Mouse (Mus musculus) layer of hippocampus, postnatal 36 days (tissue): ENCODE data around the gene Avl9. TPM values are rescaled to one million over a fixed set of nuclear protein-coding genes. Genes with fewer than 3 reads are reported as not detected.

Experiments
- DNase-seq, 2 experiments: peaks; one replicate each; pipeline ENCODE4 v3.0.0; 2022
- total RNA-seq, 2 experiments: library from RNA; stranded (reverse); gene quantifications; 2 replicates each; pipeline ENCODE4 v1.2.3; 2021

Gene Avl9
- 10 to 100 TPM; 43.0 to 48.0 TPM for total RNA-seq

DNA sequence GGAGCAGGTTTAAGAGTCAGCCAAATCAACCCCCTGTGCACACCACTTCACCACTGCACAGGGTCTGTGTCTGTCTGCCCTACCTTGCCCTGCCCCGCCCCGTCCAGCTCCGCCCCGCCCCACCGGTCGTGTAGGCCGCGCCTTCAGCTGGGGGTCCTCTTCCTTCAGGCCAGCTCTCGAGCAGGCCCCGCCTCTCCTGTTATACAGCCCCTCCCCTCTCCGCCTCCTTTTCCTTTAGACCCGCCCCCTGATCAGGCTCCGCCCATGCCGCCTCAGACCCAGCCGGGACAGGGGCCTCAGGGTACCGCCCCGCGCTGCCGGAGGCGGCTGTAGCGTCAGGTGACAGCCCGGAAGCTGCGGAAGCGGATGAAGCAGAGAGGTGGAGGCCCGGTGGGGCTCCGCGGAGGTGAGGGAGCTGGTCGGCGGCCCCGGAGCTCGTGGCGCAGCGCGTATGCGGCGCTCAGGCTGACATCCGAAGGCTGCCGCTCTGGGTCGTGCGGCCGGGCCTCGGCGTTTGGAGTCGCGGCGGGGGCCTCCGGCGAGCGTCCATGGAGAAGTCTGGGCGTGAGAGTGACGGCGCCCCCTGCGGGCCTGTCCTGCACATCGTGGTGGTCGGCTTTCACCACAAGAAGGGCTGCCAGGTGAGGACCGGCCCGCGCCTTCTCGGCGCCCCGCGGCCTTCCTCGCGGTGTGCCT, at the start of gene Avl9:
Avl9 (plus strand) TSS at position 326 of the 696 bp plus-strand sequence.
- DNase-seq: peak; percentile 96 to 97

DNA sequence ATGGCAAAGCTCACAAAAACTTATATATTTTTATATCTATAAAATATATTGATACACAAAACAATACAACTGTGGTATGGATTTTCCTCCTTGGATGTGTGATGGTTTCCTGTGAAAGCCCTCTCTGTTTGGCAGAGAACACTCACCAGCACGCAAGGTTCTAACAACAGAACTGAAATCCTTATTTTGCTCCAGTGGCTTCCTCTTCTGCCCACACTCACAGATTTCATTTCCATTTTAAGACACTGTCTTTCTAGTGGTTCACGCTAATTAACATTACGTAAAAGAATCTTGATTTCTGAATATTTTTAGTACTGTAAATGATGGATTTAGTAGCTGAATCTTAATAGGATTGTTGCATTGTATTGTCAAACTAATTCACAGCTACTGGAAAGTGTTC, 26.5 kb upstream of the Avl9 start:
- DNase-seq: no peak

DNA sequence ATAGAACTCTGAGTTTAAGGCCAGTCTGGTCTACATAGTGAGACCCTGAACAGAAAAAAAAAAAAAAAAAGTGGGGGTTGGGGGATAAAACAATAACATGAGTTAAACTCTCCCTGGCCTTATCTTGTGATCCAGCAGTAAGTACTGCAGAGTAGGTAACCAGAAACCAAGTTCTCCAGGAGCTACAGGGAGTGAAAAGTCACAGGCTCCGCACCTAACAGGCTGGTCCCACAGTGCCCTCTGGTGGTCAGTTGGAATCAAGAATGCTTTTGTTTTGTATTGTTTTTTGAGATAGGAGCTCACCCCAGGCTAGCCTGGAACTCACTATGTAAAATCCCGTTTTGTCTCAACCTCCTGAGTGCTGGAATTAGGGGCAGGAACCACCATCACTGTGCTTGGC, 23.5 kb upstream of the Avl9 start:
- DNase-seq: peak; percentile 25 to 38

DNA sequence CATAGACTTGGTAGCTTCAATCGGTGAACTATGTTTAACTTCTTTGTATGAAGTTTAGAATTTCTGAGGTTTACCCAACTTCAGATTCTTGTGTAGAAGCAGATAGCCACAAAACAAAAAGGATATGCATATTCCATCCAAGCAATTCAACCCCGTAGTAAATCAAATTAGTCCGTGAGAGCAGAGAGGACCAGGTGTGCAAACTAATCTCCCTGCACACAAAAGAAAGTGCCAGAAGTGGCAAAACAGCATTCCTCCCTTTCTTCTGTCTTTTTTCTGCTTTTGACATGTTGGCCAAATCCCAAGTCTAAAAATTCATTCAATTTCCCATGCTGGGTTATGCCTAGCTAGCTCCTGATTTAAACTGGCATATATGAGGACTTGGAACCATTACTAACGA, 22.3 kb upstream of the Avl9 start:
- DNase-seq: no peak

DNA sequence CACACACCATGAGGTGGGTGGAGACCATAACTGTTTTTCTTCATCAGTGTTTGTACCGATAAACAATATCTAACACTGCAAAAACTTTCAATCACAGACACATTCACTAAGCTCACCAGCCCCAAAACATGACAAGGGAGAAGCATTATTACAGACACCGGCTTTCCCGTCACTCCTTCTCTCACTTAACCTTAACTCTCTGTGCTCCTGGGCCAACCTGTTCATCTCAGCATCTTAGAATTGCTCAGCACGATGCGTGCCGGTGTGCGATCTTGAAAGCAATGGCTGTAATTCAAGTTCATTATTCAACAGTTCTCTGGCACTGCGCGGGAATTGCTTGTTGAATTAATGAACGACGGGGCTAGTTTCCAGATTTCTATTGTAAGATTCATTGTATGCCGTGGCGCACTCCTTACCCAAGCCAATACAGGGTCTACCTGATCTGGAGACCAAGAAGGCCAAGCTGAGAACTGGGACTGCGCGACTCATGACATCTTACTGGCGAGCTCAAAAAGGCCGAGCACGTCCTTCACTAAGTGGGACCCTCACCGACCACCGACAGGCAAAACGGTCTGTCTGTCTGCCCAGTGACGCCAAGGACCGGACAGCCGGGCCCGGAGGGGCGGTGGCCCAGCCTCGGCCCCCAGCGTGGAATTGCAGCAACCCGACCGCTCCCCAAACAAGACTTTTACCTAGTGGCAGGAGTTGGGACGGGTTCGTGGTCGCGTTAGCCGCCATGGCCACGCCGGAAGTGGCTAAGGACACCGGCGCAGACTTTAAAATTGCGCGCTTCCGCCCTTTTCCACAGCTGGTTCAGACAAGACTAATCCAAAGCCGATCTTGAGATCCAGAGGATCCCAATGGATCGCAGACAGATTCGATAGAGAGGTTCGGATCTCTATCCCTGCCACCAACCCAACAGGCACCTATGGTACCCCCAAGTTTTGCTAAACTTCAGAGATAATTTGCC, 10.5 kb upstream of the Avl9 start, which contains the start of gene Lsm5:
Lsm5 (minus strand) TSS at position 780 of the 970 bp plus-strand sequence.
- peak; percentile 80 to 84 for DNase-seq

DNA sequence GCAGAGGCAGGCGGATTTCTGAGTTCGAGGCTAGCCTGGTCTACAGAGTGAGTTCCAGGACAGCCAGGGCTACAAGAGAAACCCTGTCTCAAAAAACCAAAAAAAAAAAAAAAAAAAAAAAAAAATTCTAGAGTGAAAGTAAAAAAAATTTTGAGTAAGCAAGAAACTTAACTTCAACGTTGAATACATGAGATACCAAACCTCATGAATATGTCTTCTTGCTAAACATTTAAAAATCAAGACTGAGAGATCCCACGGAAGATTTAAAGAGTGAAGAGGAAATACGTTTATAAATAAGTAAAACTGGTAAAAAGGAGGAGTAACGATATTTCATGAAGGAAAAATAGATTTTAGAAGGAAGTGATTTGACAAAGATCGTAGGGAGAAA, 519 bp upstream of the Avl9 start:
- no peak for DNase-seq

DNA sequence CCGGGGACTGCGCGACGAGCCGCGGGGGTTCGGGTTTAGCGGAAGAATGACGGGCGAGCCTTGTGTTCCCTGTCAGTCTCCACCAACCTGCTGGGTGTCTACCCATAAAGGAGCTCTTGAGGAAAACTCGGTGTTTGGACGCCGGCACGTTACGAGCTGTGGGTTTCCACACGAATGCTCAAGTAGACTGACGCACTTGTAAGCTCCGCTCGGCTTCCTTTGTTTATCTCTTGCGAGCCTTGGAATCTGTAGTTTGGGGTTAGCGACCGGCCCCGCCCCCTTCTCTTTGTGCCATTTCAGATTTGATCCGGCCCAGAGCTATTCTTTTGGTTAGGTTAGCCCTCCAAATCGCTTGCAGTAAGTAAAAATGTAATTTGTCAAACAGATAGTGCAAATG, 569 bp downstream of the Avl9 start:
- DNase-seq: no peak

DNA sequence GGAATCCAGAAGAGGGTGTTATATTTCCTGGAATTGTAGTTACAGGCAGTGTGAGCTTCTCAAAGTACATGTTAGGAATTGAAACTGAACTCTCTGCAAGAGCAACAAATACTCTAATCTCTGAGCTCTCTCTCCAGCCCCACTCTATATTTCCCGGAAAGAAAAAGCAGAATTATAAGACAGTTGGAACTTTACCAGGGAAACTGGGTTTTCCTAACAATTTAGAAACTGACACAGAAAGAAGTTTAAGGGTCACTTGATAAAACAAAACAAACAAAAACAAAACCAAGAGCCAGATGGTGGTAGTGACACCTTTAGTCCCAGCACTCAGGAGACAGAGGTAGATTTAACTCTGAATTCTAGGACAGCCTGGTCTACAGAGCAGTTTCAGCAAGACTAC, 4.4 kb downstream of the Avl9 start:
- DNase-seq: no peak

DNA sequence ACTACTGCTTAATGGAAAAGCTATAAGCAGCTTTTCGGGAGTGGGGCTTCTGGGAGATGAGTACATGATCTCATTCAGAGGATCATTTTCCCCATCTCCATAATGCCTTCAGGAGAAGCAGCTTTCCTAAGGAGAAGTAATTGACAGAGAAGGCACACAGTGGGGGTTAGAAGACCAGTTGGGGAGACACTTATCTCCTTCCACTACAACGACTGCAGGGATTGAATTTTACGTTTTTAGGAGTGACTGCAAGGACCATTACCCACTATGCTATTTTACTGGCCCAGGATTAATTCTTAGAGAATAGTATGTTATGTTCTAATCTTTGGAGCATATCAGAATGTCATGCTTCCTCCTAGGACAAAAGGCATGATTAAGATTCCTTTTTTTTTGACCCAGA, 6.2 kb downstream of the Avl9 start:
- no peak for DNase-seq

DNA sequence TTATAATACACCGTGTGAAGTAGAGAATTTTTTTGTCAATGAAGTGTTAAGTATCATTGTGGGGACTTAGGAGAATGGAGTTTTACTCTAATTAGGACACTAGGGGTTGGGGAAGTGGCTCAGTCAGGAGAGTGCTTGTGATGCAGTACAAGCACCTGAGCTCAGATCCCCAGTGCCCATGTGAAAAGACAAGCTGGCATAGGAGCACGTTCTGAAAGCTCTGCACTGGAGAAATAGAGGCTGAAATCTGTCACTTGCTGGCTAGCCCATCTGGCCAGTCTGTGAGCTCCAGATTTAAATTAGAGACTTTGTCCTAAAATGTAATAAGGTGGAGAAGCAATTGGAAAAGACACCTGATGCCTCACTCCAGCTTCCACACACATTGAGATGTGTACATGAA, 17.8 kb downstream of the Avl9 start:
- DNase-seq: peak; percentile 14 to 17

DNA sequence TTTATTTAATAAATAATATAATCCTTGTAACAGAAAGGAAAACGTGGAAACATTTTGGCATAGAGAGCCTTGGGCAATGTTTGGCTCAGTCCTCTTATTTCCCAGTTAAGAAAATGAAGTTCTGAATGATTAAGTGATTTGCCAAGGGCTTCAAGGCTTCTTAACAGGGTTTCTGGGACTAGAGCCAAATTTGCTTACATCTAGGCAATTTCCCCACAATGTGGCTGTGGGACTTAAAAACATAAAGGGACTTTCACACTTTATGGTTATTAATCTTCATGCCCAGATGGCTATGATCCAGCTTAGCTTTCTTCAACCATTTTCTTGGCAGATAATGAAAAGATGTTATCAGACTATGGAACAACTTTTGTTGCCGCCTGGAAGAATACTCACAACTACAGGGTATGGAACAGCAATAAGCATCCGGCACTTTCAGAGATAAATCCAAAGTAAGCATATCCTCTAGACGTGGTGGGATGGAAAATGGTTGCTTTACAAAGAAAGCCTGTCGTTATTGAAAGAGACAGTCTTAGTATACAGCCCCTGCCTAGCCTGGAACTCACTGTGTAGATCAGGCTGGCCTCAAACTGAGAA, 31.3 kb downstream of the Avl9 start:
- no peak for DNase-seq

DNA sequence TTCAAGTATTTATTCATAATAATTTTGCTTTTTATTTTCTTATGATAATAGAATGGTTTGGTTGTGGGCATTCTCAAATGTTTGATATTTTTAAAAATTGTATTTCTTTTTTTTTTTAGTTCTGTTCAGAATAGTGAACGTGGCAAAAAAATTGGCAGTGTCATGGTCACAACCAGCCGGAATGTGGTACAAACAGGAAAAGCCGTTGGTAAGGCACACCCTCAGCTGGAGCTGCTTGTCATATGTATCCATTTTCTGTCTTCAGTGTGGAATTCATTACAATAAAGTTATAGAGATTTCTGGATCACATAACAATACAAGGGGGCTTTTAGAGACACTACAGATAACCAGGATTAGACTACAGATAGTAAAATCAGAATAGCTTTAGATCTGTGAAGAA, 39.0 kb downstream of the Avl9 start:
- no peak for DNase-seq

DNA sequence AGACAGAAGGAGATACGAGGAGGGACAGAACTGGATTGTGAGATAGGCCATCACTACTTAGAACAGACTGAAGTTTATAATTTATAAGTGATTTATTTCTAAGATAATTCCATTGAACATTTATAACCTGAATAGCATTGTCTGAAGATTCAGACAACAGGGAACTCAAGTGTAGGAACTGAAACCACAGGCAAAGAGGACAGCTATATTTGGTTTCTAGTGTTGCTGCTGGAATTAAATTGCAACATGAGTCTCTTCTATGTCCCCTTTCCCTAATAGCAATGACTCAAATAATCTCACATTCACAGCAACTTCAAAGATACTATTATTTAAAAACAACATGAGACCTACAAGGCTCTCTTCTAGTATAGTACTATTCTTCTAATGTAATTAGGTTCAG, 41.4 kb downstream of the Avl9 start:
- DNase-seq: no peak

DNA sequence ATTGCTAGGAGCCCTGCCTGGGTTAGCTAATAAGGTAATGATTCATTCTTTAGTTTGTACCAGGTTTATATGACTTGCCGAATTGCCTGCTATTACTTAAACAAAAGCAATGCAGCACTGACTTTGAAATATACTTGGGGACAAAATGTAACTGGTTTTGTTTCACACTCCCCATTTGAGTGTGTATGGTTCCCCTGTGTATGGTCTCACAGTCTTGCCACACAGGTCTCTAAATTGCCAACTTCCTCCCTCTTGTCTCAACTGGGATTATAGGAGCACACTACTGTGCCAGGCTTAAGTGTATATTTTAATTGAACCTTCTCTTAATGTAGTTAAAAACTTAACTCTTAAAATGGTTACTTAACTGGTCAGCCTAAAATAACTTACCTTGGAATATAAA, 44.6 kb downstream of the Avl9 start:
- no peak for DNase-seq

DNA sequence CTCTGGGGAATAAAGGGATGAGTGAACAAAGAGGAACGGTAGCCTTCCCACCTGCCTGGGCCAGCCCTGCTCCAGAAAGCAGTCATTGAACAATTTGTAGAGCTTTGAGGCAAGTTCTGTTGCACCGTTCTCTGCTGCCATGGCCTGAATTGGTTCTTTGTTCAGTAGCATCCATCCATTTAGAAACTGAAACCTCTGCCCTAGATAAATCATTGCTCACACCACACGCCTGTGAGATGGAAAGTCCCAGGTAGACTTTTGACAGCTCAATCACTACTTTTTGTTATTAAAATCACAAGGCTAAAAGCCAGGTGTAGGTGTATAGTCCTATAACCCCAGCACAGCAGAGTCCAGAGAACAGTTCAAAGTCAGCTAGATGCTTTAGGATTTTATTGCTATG, 50.6 kb downstream of the Avl9 start:
- DNase-seq: no peak

DNA sequence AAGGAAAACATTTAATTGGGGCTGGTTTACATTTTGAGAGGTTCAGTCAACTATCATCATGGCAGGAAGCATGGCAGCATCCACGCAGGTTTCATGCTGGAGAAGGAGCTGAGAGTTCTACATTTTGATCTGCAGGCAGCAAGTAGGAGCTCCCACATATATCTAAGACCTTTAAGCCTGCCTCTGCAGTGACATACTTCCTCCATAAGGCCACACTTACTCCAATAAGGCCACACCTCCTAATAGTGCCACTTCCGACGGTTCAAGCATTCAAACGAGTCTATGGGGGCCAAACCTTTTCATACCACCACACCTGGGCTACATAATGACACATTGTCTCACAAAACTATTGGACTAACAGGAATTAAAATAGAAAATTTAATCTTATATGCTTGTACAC, 51.0 kb downstream of the Avl9 start:
- no peak for DNase-seq

DNA sequence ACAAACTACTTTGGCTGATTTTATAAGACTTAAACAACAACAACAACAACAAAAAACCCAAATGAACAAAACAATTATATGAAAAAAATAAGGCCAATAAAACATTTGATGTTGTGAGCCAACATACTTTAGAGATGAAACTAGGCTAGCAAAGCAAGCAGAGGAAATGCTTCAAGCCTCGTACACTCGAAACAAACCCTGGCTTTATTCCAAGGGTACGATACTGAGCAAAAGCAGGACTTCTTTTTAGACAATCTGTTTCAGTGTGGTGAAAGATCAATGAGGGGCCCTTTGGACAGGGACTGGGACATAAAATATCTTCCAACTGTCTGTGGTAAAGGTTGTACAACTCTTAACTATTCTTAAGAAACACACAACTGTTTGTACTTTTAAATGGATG, 61.1 kb downstream of the Avl9 start:
- no peak for DNase-seq

DNA sequence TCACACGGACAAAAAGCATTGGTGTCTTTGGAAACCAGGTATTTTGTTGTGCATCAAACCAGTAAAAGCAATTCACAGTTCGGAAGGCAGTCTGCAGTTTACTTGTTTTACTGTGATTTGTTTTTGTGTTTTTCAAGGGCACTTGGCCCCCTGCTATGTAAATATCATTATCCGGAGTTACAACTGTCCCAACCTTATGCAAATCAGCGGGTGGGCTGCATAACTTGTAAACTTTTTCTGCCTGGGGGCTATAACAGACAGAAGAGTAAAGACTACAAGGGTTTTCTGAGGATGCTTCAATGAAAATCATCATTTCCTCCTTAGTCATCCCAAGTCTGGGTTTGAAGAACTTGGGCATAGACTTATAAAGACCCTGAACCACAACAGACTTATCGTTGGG, 64.9 kb downstream of the Avl9 start:
- DNase-seq: no peak

DNA sequence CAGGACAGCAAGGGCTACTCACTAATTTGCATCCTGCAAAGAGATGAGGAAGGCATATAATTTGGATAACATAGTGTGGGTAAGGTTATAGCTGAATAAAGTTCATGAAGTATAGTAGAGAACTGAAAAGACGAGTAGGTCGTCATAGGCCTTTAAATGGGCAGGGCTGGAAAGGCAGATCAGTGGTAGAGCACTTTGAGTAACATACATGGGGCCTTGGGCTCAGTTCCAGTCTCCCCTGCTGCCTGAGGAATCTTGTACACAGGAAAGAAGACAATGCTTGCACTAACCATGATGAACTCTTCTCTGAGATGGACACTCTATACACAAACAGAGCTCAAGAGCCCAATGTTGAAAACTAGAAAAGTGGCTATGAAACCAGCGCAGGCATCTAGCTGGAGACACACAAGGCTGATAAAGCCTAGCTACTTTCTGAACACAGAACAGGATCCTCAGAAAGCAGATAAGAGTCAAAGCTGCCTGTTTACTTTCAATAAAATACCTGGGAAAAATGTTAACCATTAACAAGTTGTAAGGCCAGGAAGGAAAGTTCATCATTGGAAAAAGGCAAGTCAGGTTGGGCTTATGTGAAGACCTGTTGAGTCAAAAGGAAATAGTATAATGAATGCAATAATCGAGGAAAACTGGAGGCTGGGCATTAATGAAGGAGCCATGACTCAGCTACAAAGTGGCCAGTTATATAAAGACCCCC, 69.0 kb downstream of the Avl9 start:
- no peak for DNase-seq

DNA sequence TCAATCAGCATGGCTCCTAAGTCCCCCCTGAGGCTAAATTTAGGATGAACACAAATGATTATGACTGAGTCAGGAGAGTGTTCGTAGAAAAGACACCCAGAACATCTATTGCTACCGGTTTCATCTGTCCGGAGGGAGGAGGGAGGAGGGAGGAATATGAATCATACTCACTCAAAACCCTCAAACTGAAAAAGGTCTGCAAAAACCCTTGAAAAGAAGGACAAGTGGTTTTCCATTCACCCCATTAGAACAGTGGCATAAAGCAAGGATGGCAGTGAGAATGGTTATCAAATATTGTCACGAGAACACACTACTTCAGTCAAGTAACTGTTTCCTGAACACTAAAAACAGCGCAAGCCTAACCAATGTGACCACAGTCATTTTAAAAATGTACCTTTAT, 70.4 kb downstream of the Avl9 start:
- DNase-seq: no peak

DNA sequence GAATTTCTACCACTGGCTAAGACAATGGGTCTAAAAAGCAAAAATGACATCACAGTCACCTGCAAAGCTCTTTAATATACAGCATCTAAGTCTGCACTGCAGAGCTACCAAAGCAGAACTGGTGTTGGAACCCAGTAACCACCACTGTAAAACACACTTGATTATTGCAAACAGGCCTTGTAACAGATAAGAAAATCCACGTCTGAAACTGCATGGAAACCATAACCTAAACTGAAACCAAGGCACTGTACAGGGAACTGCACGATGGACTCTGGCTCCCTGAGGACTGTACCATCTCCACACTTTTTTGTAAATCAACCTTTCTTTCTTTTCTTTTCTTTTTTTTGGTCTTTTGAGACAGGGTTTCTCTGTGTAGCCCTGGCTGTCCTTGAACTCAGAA, 73.0 kb downstream of the Avl9 start:
- no peak for DNase-seq

DNA sequence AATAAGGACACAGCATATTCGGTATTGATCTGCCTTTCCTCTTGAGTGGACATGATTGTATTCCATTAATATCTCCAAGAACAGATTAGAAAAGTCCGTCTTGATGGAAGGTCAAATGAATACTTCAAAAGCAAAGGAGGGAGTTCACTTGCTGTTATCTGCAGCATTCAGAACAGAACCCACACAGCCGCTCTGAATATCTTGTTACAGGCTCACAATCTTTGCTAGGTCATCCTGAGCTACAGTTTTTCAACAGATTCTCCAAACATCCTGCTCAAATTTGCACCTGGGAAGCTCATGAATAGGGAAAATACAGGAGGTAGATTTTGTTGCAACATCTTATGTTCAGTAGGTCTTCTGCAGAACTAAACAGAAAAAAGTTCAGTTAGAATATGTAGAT, 74.6 kb downstream of the Avl9 start:
- no peak for DNase-seq

DNA sequence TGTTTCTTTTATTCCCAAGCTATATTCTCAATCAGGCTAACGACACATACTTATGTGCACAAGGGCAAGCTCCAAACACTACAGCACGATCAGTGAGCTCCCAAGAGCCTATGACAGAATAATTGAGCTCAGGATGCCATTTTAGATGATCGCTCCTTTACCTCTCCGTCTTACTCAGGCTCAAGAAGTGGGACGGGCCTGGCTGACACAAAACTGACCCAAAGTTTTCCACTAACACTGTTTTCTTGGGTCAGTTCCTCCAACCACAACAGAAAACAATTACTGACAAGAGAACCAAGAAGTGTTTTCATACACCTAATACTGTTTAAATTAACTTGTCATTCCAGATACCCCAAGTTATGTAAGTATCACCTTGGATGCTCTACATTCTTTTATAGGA, 80.1 kb downstream of the Avl9 start:
- no peak for DNase-seq
